Mouse (Mus musculus): ENCODE measurements around the gene Vps13c. TPM values are rescaled to one million over a fixed set of nuclear protein-coding genes. Genes with fewer than 3 reads are reported as not detected.
A peak's percentile ranks its signal among the peaks of the same experiment; 100 is the strongest.

The Vps13c gene
- polyA plus RNA-seq (2015; fragmentation: Nextera tagmentation; extraction: Ambion mirVana), result 6.5 and 7.2 TPM in 2 replicates

GRCm38 (mm10) chr9:67839981-67840859 lies at the start of gene Vps13c:
Gene Vps13c (plus strand): TSS chr9:67840396.
- Histone ChIP-seq H3K4me3 (replicated peaks) (peak within 1 kb of the TSS; percentile 93), H3K9me3 (replicated peaks) (no peaks in the 10 kb centered on the region), H3K27me3 (no peaks in the 10 kb centered on the region), H3K4me1 (replicated peaks) (peaks cover 70% of the 10 kb centered on the region), H3K36me3 (no peaks in the 10 kb centered on the region), H3K4me2 (peak within 1 kb of the TSS; percentile 89), H3K27ac (peak within 1 kb of the TSS; percentile 82), H3K9ac (peak within 1 kb of the TSS; percentile 95)
- DNase-seq (peak; percentile 77), ATAC-seq (ENCODE audit: low read depth) (peak; percentile 96)
- WGBS (ENCODE audit: insufficient replicate concordance), result under 1% methylated on average over 40 of the region's 53 CpGs

- H3K9me3 ChIP-seq (replicated peaks), result no peaks in the 10 kb centered on the region
- no peak overlapping the region for H3K4me3 ChIP-seq (replicated peaks)
- DNase-seq, result no peak
- no peak overlapping the region for H3K4me2 ChIP-seq
- no peak overlapping the region for H3K9ac ChIP-seq
- H3K27me3 ChIP-seq, result no peaks in the 10 kb centered on the region; the same call in 1 of the 2 replicates
- no peaks in the 10 kb centered on the region for H3K4me1 ChIP-seq (replicated peaks)
- ATAC-seq (ENCODE audit: low read depth), result no peak
- no peaks in the 10 kb centered on the region for H3K36me3 ChIP-seq
- WGBS (ENCODE audit: insufficient replicate concordance), result 53% methylated on average over 5 of the region's 5 CpGs
- H3K27ac ChIP-seq, result no peak overlapping the region
Measured at GRCm38 (mm10) chr9:67792405-67792804, 47.8 kb upstream of the Vps13c start.

- Histone ChIP-seq H3K27ac (no peak overlapping the region), H3K4me2 (no peak overlapping the region), H3K9ac (no peak overlapping the region), H3K36me3 (no peaks in the 10 kb centered on the region), H3K9me3 (replicated peaks) (no peaks in the 10 kb centered on the region), H3K4me3 (replicated peaks) (no peak overlapping the region), H3K4me1 (replicated peaks) (no peaks in the 10 kb centered on the region), H3K27me3 (no peaks in the 10 kb centered on the region; the same call in 1 of the 2 replicates)
- WGBS (ENCODE audit: insufficient replicate concordance), result 39% methylated on average over 6 of the region's 6 CpGs
- DNase-seq (no peak), ATAC-seq (ENCODE audit: low read depth) (no peak)
Measured at GRCm38 (mm10) chr9:67793501-67793900, 46.7 kb upstream of the Vps13c start.

GRCm38 (mm10) chr9:67794216-67794615 lies 46.0 kb upstream of the Vps13c start:
- no peak for DNase-seq
- WGBS (ENCODE audit: insufficient replicate concordance), result 67% methylated on average over 1 of the region's 1 CpGs

GRCm38 (mm10) chr9:67794668-67795067 lies 45.5 kb upstream of the Vps13c start:
- Histone ChIP-seq H3K4me3 (replicated peaks) (no peak overlapping the region), H3K9ac (no peak overlapping the region), H3K36me3 (no peaks in the 10 kb centered on the region), H3K9me3 (replicated peaks) (no peaks in the 10 kb centered on the region), H3K4me1 (replicated peaks) (no peaks in the 10 kb centered on the region), H3K27ac (no peak overlapping the region), H3K4me2 (no peak overlapping the region), H3K27me3 (no peaks in the 10 kb centered on the region; the same call in 1 of the 2 replicates)
- ATAC-seq (ENCODE audit: low read depth) (no peak), DNase-seq (no peak)
- 67% methylated on average over 4 of the region's 4 CpGs for WGBS (ENCODE audit: insufficient replicate concordance)

More at GRCm38 (mm10) chr9:67794216-67794615, 46.0 kb upstream of the Vps13c start:
- Histone ChIP-seq H3K9me3 (replicated peaks) (no peaks in the 10 kb centered on the region), H3K4me1 (replicated peaks) (no peaks in the 10 kb centered on the region), H3K4me3 (replicated peaks) (no peak overlapping the region), H3K36me3 (no peaks in the 10 kb centered on the region), H3K4me2 (no peak overlapping the region), H3K27ac (no peak overlapping the region), H3K9ac (no peak overlapping the region), H3K27me3 (no peaks in the 10 kb centered on the region; the same call in 1 of the 2 replicates)
- no peak for ATAC-seq (ENCODE audit: low read depth)

- H3K4me2 ChIP-seq, result no peak overlapping the region
- H3K27me3 ChIP-seq, result no peaks in the 10 kb centered on the region; the same call in 1 of the 2 replicates
- H3K27ac ChIP-seq, result no peak overlapping the region
- whole genome bisulfite sequencing (ENCODE audit: insufficient replicate concordance), result 73% methylated on average over 14 of the region's 14 CpGs
- DNase-seq (no peak), ATAC-seq (ENCODE audit: low read depth) (no peak)
- H3K9ac ChIP-seq, result no peak overlapping the region
- H3K36me3 ChIP-seq, result no peaks in the 10 kb centered on the region
- no peak overlapping the region for H3K4me3 ChIP-seq (replicated peaks)
- H3K9me3 ChIP-seq (replicated peaks), result no peaks in the 10 kb centered on the region
- H3K4me1 ChIP-seq (replicated peaks), result 0 out of 2 replicates have a peak, but pooled peaks cover 2% of the 10 kb centered on the region
Measured at GRCm38 (mm10) chr9:67795205-67795675, 45.0 kb upstream of the Vps13c start.

GRCm38 (mm10) chr9:67799078-67799819 lies 40.9 kb upstream of the Vps13c start:
- H3K9me3 ChIP-seq (replicated peaks), result no peaks in the 10 kb centered on the region
- 0 out of 2 replicates have a peak, but pooled peaks cover 4% of the 10 kb centered on the region for H3K27me3 ChIP-seq
- 51% methylated on average over 14 of the region's 14 CpGs for WGBS (ENCODE audit: insufficient replicate concordance)
- no peak overlapping the region for H3K27ac ChIP-seq
- no peak overlapping the region for H3K9ac ChIP-seq
- ATAC-seq (ENCODE audit: low read depth), result no peak
- no peak overlapping the region for H3K4me3 ChIP-seq (replicated peaks)
- H3K4me2 ChIP-seq, result no peak overlapping the region
- no peak for DNase-seq
- no peaks in the 10 kb centered on the region for H3K36me3 ChIP-seq
- H3K4me1 ChIP-seq (replicated peaks), result 0 out of 2 replicates have a peak, but pooled peaks cover 3% of the 10 kb centered on the region

GRCm38 (mm10) chr9:67802241-67802640 lies 38.0 kb upstream of the Vps13c start:
- WGBS (ENCODE audit: insufficient replicate concordance), result 24% methylated on average over 6 of the region's 6 CpGs
- Histone ChIP-seq H3K36me3 (no peaks in the 10 kb centered on the region), H3K27me3 (0 out of 2 replicates have a peak, but pooled peaks cover 4% of the 10 kb centered on the region), H3K9me3 (replicated peaks) (no peaks in the 10 kb centered on the region), H3K4me1 (replicated peaks) (peaks cover 3% of the 10 kb centered on the region; the same call in 1 of the 2 replicates), H3K27ac (no peak overlapping the region), H3K4me2 (no peak overlapping the region), H3K9ac (no peak overlapping the region), H3K4me3 (replicated peaks) (no peak overlapping the region)
- DNase-seq (peak; percentile 14), ATAC-seq (ENCODE audit: low read depth) (no peak)

GRCm38 (mm10) chr9:67807000-67807399 lies 33.2 kb upstream of the Vps13c start:
- no peak overlapping the region for H3K4me2 ChIP-seq
- WGBS (ENCODE audit: insufficient replicate concordance), result 60% methylated on average over 5 of the region's 5 CpGs
- ATAC-seq (ENCODE audit: low read depth), result no peak
- no peak overlapping the region for H3K27ac ChIP-seq
- DNase-seq, result no peak
- H3K36me3 ChIP-seq, result no peaks in the 10 kb centered on the region
- 0 out of 2 replicates have a peak, but pooled peaks cover 4% of the 10 kb centered on the region for H3K27me3 ChIP-seq
- no peak overlapping the region for H3K4me3 ChIP-seq (replicated peaks)
- H3K9ac ChIP-seq, result no peak overlapping the region
- H3K4me1 ChIP-seq (replicated peaks), result no peaks in the 10 kb centered on the region; the same call in 1 of the 2 replicates
- H3K9me3 ChIP-seq (replicated peaks), result no peaks in the 10 kb centered on the region

- H3K4me3 ChIP-seq (replicated peaks), result no peak overlapping the region
- H3K9ac ChIP-seq, result no peak overlapping the region
- H3K9me3 ChIP-seq (replicated peaks), result no peaks in the 10 kb centered on the region
- H3K27me3 ChIP-seq, result no peaks in the 10 kb centered on the region
- no peaks in the 10 kb centered on the region; the same call in 1 of the 2 replicates for H3K4me1 ChIP-seq (replicated peaks)
- no peak overlapping the region for H3K27ac ChIP-seq
- no peaks in the 10 kb centered on the region for H3K36me3 ChIP-seq
- 59% methylated on average over 6 of the region's 6 CpGs for WGBS (ENCODE audit: insufficient replicate concordance)
- DNase-seq (no peak), ATAC-seq (ENCODE audit: low read depth) (no peak)
- H3K4me2 ChIP-seq, result no peak overlapping the region
Measured at GRCm38 (mm10) chr9:67810527-67810926, 29.7 kb upstream of the Vps13c start.

- Histone ChIP-seq H3K27ac (no peak overlapping the region), H3K9ac (no peak overlapping the region), H3K4me2 (no peak overlapping the region), H3K4me1 (replicated peaks) (no peaks in the 10 kb centered on the region; the same call in 1 of the 2 replicates), H3K27me3 (no peaks in the 10 kb centered on the region), H3K36me3 (no peaks in the 10 kb centered on the region), H3K9me3 (replicated peaks) (no peaks in the 10 kb centered on the region), H3K4me3 (replicated peaks) (no peak overlapping the region)
- 79% methylated on average over 3 of the region's 3 CpGs for WGBS (ENCODE audit: insufficient replicate concordance)
- ATAC-seq (ENCODE audit: low read depth) (no peak), DNase-seq (no peak)
Measured at GRCm38 (mm10) chr9:67811116-67811515, 29.1 kb upstream of the Vps13c start.
